Mouse (Mus musculus) midbrain, embryonic 10.5 days (tissue): ENCODE measurements at regions not wholly inside any gene's neighbourhood (a gene's known extent, or its start where the extent isn't known, plus 50 kb on each side); places are given as distances from the start of the nearest gene placed in this dataset.
"Not testable (repeated sequence)": the region's sequence is repeated elsewhere in the genome, so short reads cannot be mapped to it uniquely, and the experiment has no call there.

Source experiments
- DNase-seq: peaks from one replicate; pipeline ENCODE4 v3.0.0-alpha.2; 2017; ENCODE audit warnings: low spot score
- H3K27ac ChIP-seq: fragments of 300-500 bp; sonication (generic); replicated peaks from 2 replicates; pipeline ENCODE4 v1.5.1; 2016; ENCODE audit warnings: mild to moderate bottlenecking
- H3K27me3 ChIP-seq: fragments of 300-500 bp; sonication (generic); 2 replicates; pipeline ENCODE4 v1.6.1; 2016; ENCODE audit warnings: low read depth, mild to moderate bottlenecking; ENCODE audit not compliant: poor library complexity, severe bottlenecking
- H3K36me3 ChIP-seq: fragments of 300-500 bp; sonication (generic); 2 replicates; pipeline ENCODE4 v1.6.1; 2016; ENCODE audit warnings: mild to moderate bottlenecking, moderate library complexity
- H3K4me1 ChIP-seq: fragments of 300-500 bp; sonication (generic); 2 replicates; pipeline ENCODE4 v1.6.1; 2016
- H3K4me3 ChIP-seq: fragments of 300-500 bp; sonication (generic); 2 replicates; pipeline ENCODE4 v1.5.1; 2016; ENCODE audit warnings: mild to moderate bottlenecking, moderate library complexity
- H3K9me3 ChIP-seq: fragments of 300-500 bp; sonication (generic); replicated peaks from 2 replicates; pipeline ENCODE4 v1.6.1; 2016; ENCODE audit warnings: mild to moderate bottlenecking
- WGBS: fragments of 180-500 bp; shearing (Covaris S2); methylation state at CpG from one replicate; pipeline ENCODE4 v1.1.7; 2016; 5-methylcytosine and 5-hydroxymethylcytosine counted together

DNA sequence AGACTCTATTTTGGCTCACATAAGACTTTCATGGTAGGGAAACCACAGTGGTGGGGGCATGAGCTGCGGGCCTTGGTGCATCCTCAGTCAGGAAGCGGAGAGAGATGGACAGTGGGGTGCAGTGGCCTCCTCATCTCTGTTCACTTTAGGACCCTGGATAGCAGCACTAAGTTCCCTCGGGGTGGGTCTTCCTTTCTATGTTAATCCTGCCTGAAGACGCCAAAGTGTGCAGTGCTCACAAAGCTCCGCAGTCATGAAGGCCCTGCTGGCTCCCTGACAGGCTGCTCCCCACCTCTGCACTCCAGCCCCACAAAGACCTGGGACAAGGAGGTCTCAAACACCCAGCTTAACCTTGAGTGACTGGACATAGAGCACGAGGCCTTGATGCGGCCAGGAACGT is 56.8 kb downstream of the Sox1 start:
- Histone ChIP-seq H3K36me3 (no peaks in the 10 kb centered on the region), H3K9me3 (no peaks in the 10 kb centered on the region), H3K27ac (no peak overlapping the region), H3K27me3 (peaks cover 43% of the 10 kb centered on the region), H3K4me1 (peaks cover 5% of the 10 kb centered on the region), H3K4me3 (no peak overlapping the region)
- no peak for DNase-seq
- WGBS: 64% methylated on average over 8 of the region's 8 CpGs

DNA sequence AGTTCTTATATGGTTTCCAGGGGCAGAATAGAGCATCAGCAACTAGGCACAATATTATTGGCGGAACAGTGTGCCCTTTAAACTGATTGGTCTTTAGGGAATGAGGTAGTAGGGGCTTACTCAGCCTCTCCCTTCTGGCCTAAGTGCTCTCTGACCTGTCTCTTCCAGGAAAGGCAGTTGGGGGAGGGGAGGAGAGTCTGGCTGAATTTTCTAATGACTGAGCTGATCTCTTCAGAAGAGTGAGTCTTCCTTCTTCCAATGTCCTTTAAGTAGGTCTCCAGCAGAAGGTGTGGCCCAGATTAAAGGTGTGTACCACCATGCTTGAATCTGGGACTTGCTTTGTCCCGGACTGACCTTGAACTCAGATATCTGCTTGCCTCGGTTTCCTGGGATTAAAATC is 60.3 kb downstream of the Sox1 start:
- not testable (repeated sequence) for DNase-seq, H3K4me3 ChIP-seq, H3K9me3 ChIP-seq, H3K36me3 ChIP-seq, H3K27ac ChIP-seq
- Histone ChIP-seq H3K4me1 (peaks cover 12% of the 10 kb centered on the region; the same call in 1 of the 2 replicates), H3K27me3 (peaks cover 45% of the 10 kb centered on the region)
- 94% methylated on average over 3 of the region's 3 CpGs for WGBS

DNA sequence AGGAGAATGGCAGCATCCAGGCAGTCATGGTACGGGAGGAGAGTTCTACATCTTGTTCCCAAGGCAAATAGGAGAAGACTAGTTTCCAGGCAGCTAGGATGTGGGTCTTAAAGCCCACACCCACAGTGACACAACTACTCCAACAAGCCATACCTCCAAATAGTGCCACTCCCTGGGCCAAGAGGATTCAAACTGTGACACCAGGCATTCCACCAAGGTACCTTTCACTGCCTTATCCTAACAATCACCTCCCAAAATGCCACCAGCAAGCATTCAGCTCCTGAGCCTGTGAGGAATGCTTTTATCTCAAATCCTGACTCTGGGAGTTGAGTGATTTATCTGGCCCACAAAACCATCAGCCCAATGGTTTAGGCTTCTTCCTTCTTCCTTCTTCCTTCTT is 61.2 kb downstream of the Sox1 start:
- Histone ChIP-seq H3K27ac (no peak overlapping the region), H3K4me3 (no peak overlapping the region), H3K9me3 (no peaks in the 10 kb centered on the region), H3K27me3 (peaks cover 50% of the 10 kb centered on the region), H3K36me3 (no peaks in the 10 kb centered on the region), H3K4me1 (peaks cover 16% of the 10 kb centered on the region)
- DNase-seq: no peak
- WGBS: 86% methylated on average over 1 of the region's 1 CpGs

DNA sequence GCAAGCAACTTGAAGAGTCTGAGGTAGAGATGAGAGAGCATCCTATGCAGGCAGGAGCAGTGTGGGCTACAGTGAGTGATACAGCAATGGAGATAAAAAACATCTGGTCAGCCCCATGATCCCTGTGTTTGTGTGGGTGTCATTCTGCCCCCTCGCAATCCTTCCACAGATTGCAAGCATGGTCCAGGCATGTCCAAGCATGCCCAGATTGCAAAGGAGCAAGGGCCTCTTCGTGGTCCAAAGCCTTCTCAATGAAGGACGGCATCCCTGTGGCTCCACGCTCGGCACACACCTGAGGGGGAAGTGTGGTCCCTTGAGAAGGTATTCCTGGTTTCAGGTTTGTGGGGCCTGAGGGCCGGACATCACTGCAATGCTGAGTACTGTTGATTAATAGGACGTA is 61.9 kb downstream of the Sox1 start:
- peaks cover 45% of the 10 kb centered on the region for H3K27me3 ChIP-seq

DNA sequence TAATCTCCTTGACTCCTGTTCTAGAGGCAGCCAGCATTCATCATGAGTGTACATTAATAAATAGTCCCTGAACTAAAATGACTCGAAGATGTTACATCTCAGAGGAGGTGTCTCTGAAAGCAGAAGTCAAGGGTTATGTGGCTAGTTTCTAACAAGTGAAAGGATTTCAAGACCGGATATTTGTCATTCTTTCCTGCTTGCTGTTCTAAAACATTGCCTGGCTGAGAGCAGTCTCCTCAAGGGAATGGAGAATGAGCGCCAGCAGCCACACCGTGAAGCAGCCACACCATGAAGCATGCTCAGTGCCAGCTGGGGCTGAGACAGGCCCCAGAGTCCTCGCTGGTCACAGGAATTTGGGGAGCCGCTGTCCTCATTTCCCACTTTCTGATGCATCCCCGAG is 71.8 kb downstream of the Sox1 start:
- 92% methylated on average over 7 of the region's 7 CpGs for WGBS
- no peak for DNase-seq
- peaks cover 35% of the 10 kb centered on the region for H3K4me1 ChIP-seq
- peaks cover 66% of the 10 kb centered on the region for H3K27me3 ChIP-seq
- no peak overlapping the region for H3K4me3 ChIP-seq
- no peaks in the 10 kb centered on the region for H3K9me3 ChIP-seq
- H3K27ac ChIP-seq: no peak overlapping the region
- no peaks in the 10 kb centered on the region for H3K36me3 ChIP-seq

More for the DNA sequence above, 61.9 kb downstream of the Sox1 start:
- no peaks in the 10 kb centered on the region for H3K36me3 ChIP-seq
- H3K4me1 ChIP-seq: peaks cover 22% of the 10 kb centered on the region
- 69% methylated on average over 7 of the region's 7 CpGs for WGBS
- H3K9me3 ChIP-seq: no peaks in the 10 kb centered on the region
- H3K4me3 ChIP-seq: no peak overlapping the region
- no peak for DNase-seq
- peak overlapping the region; percentile 33; the same call in 1 of the 2 replicates for H3K27ac ChIP-seq

DNA sequence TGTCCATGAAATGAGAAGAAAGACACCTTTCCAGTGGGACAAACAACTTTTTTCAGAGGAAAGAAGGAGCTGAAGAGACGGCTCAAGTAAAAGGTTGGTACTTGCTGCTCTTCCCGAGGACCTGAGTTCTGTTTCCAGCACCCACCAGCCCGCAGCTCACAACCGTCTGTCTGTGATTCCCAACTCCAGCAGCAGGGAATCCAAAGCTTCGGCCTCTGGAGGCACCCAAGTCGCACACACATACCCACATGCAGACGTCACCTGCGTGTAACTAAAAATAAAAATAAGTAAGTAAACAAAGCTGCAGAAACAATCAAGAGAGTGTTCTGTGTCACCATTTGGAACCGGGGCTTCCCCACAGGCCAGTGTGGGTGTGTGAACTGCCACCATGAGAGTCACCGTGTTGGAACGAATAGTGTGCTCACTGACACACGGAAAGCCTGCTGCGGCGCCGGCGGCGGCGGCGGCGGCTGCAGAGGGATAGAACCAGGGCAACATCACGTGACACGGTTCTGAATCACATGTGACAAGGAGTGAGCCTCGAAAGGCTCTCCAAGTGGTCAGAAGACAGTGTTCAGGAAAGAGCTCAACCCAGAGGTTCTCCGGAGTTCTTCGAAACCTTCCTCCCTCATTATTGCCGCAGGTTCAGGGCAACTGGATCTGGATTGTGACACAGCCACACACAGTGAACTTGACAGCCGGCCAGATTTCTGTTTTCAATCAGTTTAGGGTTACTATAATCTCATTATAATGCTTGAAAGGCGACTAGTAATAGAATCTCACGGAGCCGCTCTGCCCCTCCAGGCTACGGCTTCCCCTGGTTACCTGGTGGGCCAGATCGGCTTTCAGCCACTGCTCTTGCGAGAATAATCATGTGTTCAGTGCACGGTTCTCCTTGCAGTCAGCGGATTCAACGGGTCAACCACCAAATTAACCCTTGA is 72.6 kb downstream of the Sox1 start:
- peaks cover 32% of the 10 kb centered on the region for H3K4me1 ChIP-seq
- H3K9me3 ChIP-seq: no peaks in the 10 kb centered on the region
- H3K27me3 ChIP-seq: peaks cover 72% of the 10 kb centered on the region
- H3K27ac ChIP-seq: peak overlapping the region; percentile 35
- H3K36me3 ChIP-seq: no peaks in the 10 kb centered on the region
- WGBS: 77% methylated on average over 36 of the region's 36 CpGs
- peak; percentile 34 for DNase-seq
- H3K4me3 ChIP-seq: no peak overlapping the region

DNA sequence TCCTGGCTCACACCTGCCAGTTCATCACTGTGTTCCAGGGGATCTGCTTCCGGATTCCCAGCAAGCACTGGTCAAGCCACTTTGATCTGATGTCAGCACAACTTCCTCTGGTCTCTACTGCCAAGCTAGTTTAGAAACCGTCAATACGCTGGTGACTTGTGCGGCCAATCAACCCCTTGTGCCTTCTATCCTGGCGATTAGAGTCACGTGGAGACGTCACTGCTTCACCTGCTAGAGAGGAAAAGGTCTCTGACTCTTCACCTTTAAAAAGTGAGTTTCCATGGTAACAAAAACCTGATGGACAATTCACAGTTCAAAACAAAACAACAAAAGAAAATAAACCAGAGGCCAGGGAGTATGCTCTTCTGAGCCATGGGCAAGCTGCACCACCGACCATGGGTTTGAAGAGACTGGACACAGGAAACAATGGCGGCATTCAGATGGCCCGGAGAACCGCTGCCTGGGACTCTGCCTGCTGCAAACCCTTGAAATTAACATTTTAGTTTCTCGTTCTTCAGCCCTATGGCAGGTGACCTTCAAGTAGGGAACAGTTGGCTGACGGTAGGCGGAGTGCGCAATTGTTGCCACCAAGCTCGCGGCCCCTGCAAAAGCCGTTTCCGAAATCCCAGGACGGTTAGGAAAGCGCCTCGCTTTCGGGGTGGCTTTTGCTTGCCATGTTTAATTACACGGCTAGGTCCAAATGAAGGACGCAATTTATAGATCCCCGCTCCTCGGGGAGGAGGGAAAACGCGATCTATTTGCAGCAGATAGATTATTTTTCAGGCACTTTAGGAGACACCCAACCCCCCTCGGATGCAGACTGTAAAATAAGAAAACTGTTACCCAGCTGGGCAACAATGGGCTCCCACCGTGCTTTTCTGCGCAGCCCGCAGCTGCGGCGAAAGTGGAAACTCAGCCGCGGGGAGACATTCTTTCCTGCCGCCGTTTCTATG is 82.6 kb downstream of the Sox1 start:
- H3K27ac ChIP-seq: peak overlapping the region; percentile 82
- peak overlapping the region; percentile 50 for H3K4me3 ChIP-seq
- peaks cover 64% of the 10 kb centered on the region for H3K27me3 ChIP-seq
- no peaks in the 10 kb centered on the region for H3K36me3 ChIP-seq
- peaks cover 65% of the 10 kb centered on the region for H3K4me1 ChIP-seq
- H3K9me3 ChIP-seq: peaks cover 8% of the 10 kb centered on the region; the same call in 1 of the 2 replicates
- WGBS: 8% methylated on average over 39 of the region's 39 CpGs
- peak; percentile 74 for DNase-seq

DNA sequence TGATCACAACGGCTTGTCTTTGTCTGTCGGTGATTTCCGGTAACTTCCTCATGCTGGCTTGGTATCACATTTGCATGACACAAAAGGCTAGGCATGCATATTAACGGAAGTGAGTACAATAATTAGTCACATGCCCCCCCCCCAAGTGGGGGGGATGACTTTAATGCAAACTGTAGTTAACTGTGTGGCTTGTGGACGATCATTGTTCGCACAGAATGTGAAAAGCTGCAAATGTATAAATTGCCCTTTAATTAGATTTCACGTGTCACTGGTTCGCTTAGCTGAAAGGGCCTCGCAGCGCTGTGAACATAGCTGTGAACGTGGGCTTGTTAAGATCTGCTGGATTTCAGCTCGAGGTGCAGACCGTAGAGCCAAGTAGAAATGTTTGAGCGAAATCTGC is 86.8 kb downstream of the Sox1 start:
- WGBS: 56% methylated on average over 14 of the region's 14 CpGs
- Histone ChIP-seq H3K27ac (peak overlapping the region; percentile 53), H3K36me3 (no peaks in the 10 kb centered on the region), H3K4me1 (peaks cover 87% of the 10 kb centered on the region), H3K9me3 (peaks cover 1% of the 10 kb centered on the region; the same call in 1 of the 2 replicates), H3K4me3 (no peak overlapping the region), H3K27me3 (peaks cover 84% of the 10 kb centered on the region)
- DNase-seq: no peak

DNA sequence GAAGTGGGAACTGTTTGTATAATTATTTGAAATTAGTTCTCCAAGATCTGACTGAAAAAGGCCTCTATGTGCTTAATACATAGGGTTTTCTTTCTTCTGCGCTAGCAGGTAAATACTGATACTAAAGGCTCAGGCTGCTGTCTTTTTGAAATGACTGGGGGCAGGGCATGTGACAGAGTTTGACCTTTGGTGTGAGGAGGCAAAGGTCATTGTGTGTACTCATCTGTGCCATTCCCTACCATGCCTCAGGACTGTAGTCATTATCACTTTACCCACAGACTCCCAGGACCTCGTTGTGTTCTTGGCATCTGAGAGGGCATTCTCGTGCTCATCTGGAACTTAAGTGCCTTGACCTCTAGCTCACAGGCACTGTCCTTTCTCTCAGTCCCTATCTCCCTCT is 88.5 kb downstream of the Sox1 start:
- H3K4me3 ChIP-seq: no peak overlapping the region
- no peak for DNase-seq
- no peaks in the 10 kb centered on the region for H3K36me3 ChIP-seq
- peaks cover 87% of the 10 kb centered on the region for H3K27me3 ChIP-seq
- WGBS: 82% methylated on average over 3 of the region's 3 CpGs
- H3K9me3 ChIP-seq: no peaks in the 10 kb centered on the region
- peaks cover 74% of the 10 kb centered on the region for H3K4me1 ChIP-seq
- no peak overlapping the region for H3K27ac ChIP-seq

DNA sequence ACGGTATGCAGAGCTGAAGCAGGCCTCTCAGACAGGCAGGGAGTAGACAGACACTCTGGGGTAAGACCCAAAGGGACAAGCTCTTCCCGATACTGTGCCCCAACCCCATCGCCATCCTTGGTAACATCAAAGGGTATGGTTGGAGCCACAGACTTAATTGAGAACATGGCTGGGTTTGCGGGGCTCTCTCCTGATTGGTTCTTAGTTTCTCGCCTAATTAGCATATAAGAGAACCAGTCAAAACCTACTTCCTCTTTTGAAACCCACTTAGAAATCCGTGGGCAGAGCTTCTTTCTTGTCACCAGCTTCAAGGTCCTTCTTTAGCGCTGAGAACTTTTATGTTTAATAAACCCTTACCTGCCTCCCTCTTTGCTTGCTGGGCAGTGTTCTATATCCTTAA is 87.5 kb upstream of the Spaca7 start:
- Histone ChIP-seq H3K4me1 (peaks cover 57% of the 10 kb centered on the region), H3K27ac (no peak overlapping the region), H3K27me3 (peaks cover 73% of the 10 kb centered on the region), H3K4me3 (no peak overlapping the region), H3K36me3 (no peaks in the 10 kb centered on the region), H3K9me3 (no peaks in the 10 kb centered on the region)
- WGBS: 83% methylated on average over 7 of the region's 7 CpGs
- no peak for DNase-seq

DNA sequence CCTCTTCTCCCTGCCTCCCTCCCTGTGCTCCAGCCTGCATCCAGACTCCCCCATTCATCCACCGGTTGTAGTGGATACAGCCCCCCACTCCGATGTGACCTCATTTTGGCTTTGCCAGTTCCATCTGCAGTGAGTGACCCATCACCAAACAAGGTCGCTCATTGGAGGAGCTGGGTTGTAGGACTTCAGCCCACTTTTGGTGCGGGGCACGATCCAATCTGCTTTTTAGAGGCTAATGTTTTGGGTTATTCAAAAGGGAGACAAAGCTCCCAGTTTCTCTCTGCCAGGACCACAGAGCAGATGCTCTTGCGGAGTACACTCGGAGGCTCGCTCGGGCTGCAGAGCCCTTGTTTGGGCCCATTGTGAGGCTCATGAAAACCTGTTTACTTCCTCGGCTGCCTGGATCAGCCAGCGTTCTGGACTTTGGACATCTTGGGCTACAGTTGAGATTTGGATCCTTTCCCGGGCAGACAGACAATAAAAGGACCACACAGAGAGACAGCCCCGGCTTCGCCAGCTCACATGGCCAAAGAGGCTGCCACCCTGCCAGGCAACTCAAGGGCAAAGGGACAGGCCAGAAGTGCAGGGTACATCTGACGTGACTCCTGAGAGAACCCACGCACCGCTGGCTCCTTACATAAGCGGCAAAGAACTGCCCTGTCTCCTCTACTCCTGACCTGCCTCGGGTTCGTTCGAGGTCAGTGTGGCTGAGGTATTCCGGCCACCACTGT is 86.3 kb upstream of the Spaca7 start:
- no peak overlapping the region for H3K4me3 ChIP-seq
- DNase-seq: no peak
- peaks cover 47% of the 10 kb centered on the region for H3K4me1 ChIP-seq
- peaks cover 62% of the 10 kb centered on the region for H3K27me3 ChIP-seq
- 70% methylated on average over 22 of the region's 22 CpGs for WGBS
- no peaks in the 10 kb centered on the region for H3K36me3 ChIP-seq
- H3K27ac ChIP-seq: peak overlapping the region; percentile 63
- no peaks in the 10 kb centered on the region for H3K9me3 ChIP-seq

DNA sequence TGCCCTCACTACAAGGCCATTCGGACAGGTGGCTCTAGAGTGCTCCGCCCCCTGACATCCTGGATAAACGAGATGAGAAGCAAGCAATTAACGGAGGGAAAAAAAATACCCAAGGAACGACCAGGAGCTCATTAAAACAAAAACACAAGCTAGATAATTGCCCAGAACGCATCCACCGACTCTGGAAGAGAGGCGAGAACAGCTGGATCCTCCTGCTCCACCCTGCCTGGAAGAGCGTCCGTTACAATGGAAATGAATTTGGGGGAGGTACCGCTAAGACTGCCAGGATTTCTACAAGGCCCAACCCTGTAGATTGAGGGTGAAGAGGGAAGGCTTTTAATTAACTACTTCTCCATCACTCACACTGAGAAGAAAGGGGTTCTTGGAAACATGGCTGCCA is 85.6 kb upstream of the Spaca7 start:
- peaks cover 40% of the 10 kb centered on the region for H3K4me1 ChIP-seq
- DNase-seq: no peak
- H3K4me3 ChIP-seq: no peak overlapping the region
- WGBS: 55% methylated on average over 11 of the region's 11 CpGs
- no peaks in the 10 kb centered on the region for H3K9me3 ChIP-seq
- H3K27me3 ChIP-seq: peaks cover 59% of the 10 kb centered on the region
- H3K36me3 ChIP-seq: no peaks in the 10 kb centered on the region
- no peak overlapping the region for H3K27ac ChIP-seq
